Mouse (Mus musculus) megakaryocyte, embryonic 14.5 days (primary cell): ENCODE results near the gene Slc24a4. TPM values are rescaled to one million over a fixed set of nuclear protein-coding genes. Genes with fewer than 3 reads are reported as not detected.
"Not testable (repeated sequence)": the region's sequence is repeated elsewhere in the genome, so short reads cannot be mapped to it uniquely, and the experiment has no call there.

ENCODE experiments used
- H3K27me3 ChIP-seq: replicated peaks from 2 replicates; pipeline ENCODE3; 2012; ENCODE audit warnings: inconsistent platforms
- H3K36me3 ChIP-seq: replicated peaks from 2 replicates; pipeline ENCODE3; 2012; ENCODE audit warnings: low read length, inconsistent platforms, mixed read lengths
- H3K4me1 ChIP-seq: 2 replicates; pipeline ENCODE4 v1.6.1; 2012; ENCODE audit warnings: inconsistent platforms
- H3K4me3 ChIP-seq: replicated peaks from 2 replicates; pipeline ENCODE3; 2012; ENCODE audit warnings: moderate library complexity, mild to moderate bottlenecking, inconsistent platforms
- H3K9me3 ChIP-seq: 2 replicates; pipeline ENCODE4 v1.6.1; 2012; ENCODE audit warnings: inconsistent platforms
- FLI1 ChIP-seq: IDR thresholded peaks from 2 replicates; pipeline ENCODE4 v1.6.1; 2012; ENCODE audit warnings: low read length, inconsistent platforms, mixed read lengths
- GATA1 ChIP-seq: IDR thresholded peaks from 3 replicates; pipeline ENCODE4 v1.6.1; 2012; ENCODE audit warnings: mixed read lengths, low read length, inconsistent platforms, borderline replicate concordance
- polyA plus RNA-seq: library from polyadenylated mRNA; stranded (reverse); fragments of >175 nt; gene quantifications from 2 replicates; pipeline ENCODE4 v1.2.3, GENCODE M21; 2012; ENCODE audit warnings: low replicate concordance; ENCODE audit not compliant: insufficient read depth

The Slc24a4 gene
- polyA plus RNA-seq, 1 experiment: 0.04 TPM

GRCm38 (mm10) chr12:102183201-102183600, 54.7 kb downstream of the Slc24a4 start:
- H3K4me3 ChIP-seq: no peak overlapping the region
- H3K4me1 ChIP-seq: peaks cover 19% of the 10 kb centered on the region
- no peaks in the 10 kb centered on the region for H3K36me3 ChIP-seq
- H3K9me3 ChIP-seq: peaks cover 5% of the 10 kb centered on the region
- TF ChIP-seq FLI1: no peak
- TF ChIP-seq GATA1: no peak
- peaks cover 40% of the 10 kb centered on the region for H3K27me3 ChIP-seq

- no peak for TF ChIP-seq FLI1
- no peak for TF ChIP-seq GATA1
- Histone ChIP-seq H3K36me3 (no peaks in the 10 kb centered on the region), H3K9me3 (peaks cover 10% of the 10 kb centered on the region), H3K27me3 (peaks cover 78% of the 10 kb centered on the region), H3K4me3 (no peak overlapping the region), H3K4me1 (no peaks in the 10 kb centered on the region)
Observed at GRCm38 (mm10) chr12:102190820-102191219, 62.3 kb downstream of the Slc24a4 start.

GRCm38 (mm10) chr12:102201516-102201915, 73.0 kb downstream of the Slc24a4 start:
- H3K4me1 ChIP-seq: no peaks in the 10 kb centered on the region; the same call in 1 of the 2 replicates
- TF ChIP-seq FLI1: no peak
- no peak for TF ChIP-seq GATA1
- peaks cover 8% of the 10 kb centered on the region for H3K9me3 ChIP-seq
- H3K4me3 ChIP-seq: no peak overlapping the region
- H3K36me3 ChIP-seq: no peaks in the 10 kb centered on the region
- peaks cover 62% of the 10 kb centered on the region for H3K27me3 ChIP-seq

GRCm38 (mm10) chr12:102202901-102203300, 74.4 kb downstream of the Slc24a4 start:
- H3K9me3 ChIP-seq: peaks cover 8% of the 10 kb centered on the region
- H3K4me1 ChIP-seq: no peaks in the 10 kb centered on the region
- H3K27me3 ChIP-seq: peaks cover 55% of the 10 kb centered on the region
- H3K36me3 ChIP-seq: no peaks in the 10 kb centered on the region
- TF ChIP-seq GATA1 (no peak), FLI1 (no peak)
- no peak overlapping the region for H3K4me3 ChIP-seq

- Histone ChIP-seq H3K9me3 (0 out of 2 replicates have a peak, but pooled peaks cover 3% of the 10 kb centered on the region), H3K4me3 (no peak overlapping the region), H3K27me3 (peaks cover 59% of the 10 kb centered on the region), H3K36me3 (no peaks in the 10 kb centered on the region), H3K4me1 (peaks cover 3% of the 10 kb centered on the region)
- TF ChIP-seq FLI1 (no peak), GATA1 (no peak)
Observed at GRCm38 (mm10) chr12:102206471-102206870, 77.9 kb downstream of the Slc24a4 start.

- peaks cover 7% of the 10 kb centered on the region for H3K4me1 ChIP-seq
- no peak overlapping the region for H3K4me3 ChIP-seq
- no peak for TF ChIP-seq FLI1
- 0 out of 2 replicates have a peak, but pooled peaks cover 3% of the 10 kb centered on the region for H3K9me3 ChIP-seq
- no peaks in the 10 kb centered on the region for H3K36me3 ChIP-seq
- peaks cover 59% of the 10 kb centered on the region for H3K27me3 ChIP-seq
Observed at GRCm38 (mm10) chr12:102207245-102207644, 78.7 kb downstream of the Slc24a4 start.

- Histone ChIP-seq H3K4me1 (peaks cover 7% of the 10 kb centered on the region), H3K36me3 (no peaks in the 10 kb centered on the region), H3K27me3 (peaks cover 74% of the 10 kb centered on the region), H3K4me3 (no peak overlapping the region), H3K9me3 (no peaks in the 10 kb centered on the region)
- TF ChIP-seq FLI1 (no peak), GATA1 (no peak)
Observed at GRCm38 (mm10) chr12:102210801-102211200, 82.3 kb downstream of the Slc24a4 start.

- TF ChIP-seq GATA1: no peak
- TF ChIP-seq FLI1: no peak
- peaks cover 52% of the 10 kb centered on the region for H3K27me3 ChIP-seq
- H3K36me3 ChIP-seq: no peaks in the 10 kb centered on the region
- no peak overlapping the region for H3K4me3 ChIP-seq
- no peaks in the 10 kb centered on the region for H3K9me3 ChIP-seq
- peaks cover 18% of the 10 kb centered on the region for H3K4me1 ChIP-seq
Observed at GRCm38 (mm10) chr12:102223404-102223803, 94.9 kb downstream of the Slc24a4 start.

GRCm38 (mm10) chr12:102224112-102224511, 95.6 kb downstream of the Slc24a4 start:
- Histone ChIP-seq H3K27me3 (peaks cover 50% of the 10 kb centered on the region), H3K4me1 (peaks cover 19% of the 10 kb centered on the region)
- not testable (repeated sequence) for H3K36me3 ChIP-seq, H3K4me3 ChIP-seq, H3K9me3 ChIP-seq

- TF ChIP-seq FLI1 (no peak), GATA1 (no peak)
- Histone ChIP-seq H3K27me3 (peaks cover 48% of the 10 kb centered on the region), H3K9me3 (no peaks in the 10 kb centered on the region), H3K36me3 (no peaks in the 10 kb centered on the region), H3K4me3 (no peak overlapping the region), H3K4me1 (peaks cover 14% of the 10 kb centered on the region)
Observed at GRCm38 (mm10) chr12:102225165-102225564, 96.6 kb downstream of the Slc24a4 start.

- H3K27me3 ChIP-seq: peaks cover 26% of the 10 kb centered on the region
- TF ChIP-seq GATA1 (no peak), FLI1 (no peak)
- H3K36me3 ChIP-seq: no peaks in the 10 kb centered on the region
- no peak overlapping the region for H3K4me3 ChIP-seq
- peaks cover 11% of the 10 kb centered on the region for H3K9me3 ChIP-seq
- H3K4me1 ChIP-seq: peaks cover 42% of the 10 kb centered on the region
Observed at GRCm38 (mm10) chr12:102235551-102235950, 107.0 kb downstream of the Slc24a4 start.
